Mouse (Mus musculus): ENCODE data around the gene Tmem104.

DNA sequence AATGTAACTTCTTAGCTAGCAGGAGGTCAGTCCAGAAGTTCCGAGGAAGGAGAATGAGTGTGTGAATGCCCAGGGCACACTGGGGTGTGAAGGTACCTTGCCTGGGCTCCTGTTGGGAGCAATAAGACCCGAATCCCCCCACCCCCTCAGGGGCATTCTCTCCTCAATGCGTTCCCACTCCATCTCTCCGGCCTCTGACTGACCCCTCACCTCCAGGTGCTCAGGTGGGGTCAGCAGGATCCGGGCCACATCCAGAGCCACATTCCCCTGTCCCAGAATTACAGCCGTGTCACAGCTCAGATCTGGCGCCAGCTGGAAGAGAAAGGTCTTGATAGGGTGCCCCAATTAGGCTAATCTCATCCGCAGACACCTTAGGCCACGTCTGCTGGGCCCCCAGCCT is 83.8 kb downstream of the Tmem104 start:
- TF ChIP-seq CTCF (IDR thresholded peaks at IDR 0.05; ENCODE audit: insufficient read depth, low read length) (no peak), POLR2A (IDR thresholded peaks at IDR 0.05; ENCODE audit: borderline replicate concordance, extremely low read depth, low read depth, low read length) (no peak)
